ENCODE assay signal across 22 mouse cellular contexts in the genomic region with DNA sequence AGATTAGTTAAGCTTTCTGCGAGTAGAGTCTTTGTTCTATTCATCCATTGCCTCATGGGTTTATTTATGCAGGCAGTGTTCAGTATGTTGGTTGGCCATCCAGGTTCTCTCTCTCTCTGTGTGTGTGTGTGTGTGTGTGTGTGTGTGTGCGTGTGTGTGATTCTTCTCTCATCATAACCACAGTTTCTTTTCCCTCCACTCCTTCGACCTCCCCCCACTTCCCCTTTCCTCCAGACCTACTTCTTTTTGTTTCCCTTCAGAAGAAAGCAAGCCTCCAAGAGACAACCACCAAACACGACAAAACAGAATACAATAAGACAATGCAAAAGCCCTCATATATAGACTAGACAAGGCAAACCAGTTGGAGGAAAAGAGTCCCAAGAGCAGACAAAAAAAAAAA. TPM values are rescaled to one million over a fixed set of nuclear protein-coding genes. Genes with fewer than 3 reads are reported as not detected.
A peak's percentile ranks its signal among the peaks of the same experiment; 100 is the strongest.
DNase-seq lines count a peak whose midpoint lies in the region; ATAC-seq lines count a peak whose summit lies in the region.
"Had no signal": no experiment of that assay in that cellular context is flagged by ENCODE, and none has a peak within 500 bp of the region (broad histone marks: within the 10 kb centered on the region; RNA-seq: fewer than 3 reads in every experiment).

No protein-coding gene starts in this region.

- H3K4me3 ChIP-seq in midbrain, embryonic 16.5 days (ENCODE audit: low read depth, low read length), result no peak overlapping the region
- H3K4me3 ChIP-seq: embryonic facial prominence, embryonic 10.5 days; forebrain, embryonic 13.5 days; heart, adult 2 months; midbrain, embryonic 13.5 days had no signal

- no peak overlapping the region for H3K9ac ChIP-seq in midbrain, embryonic 16.5 days (ENCODE audit: low read depth, low read length)
- H3K9ac ChIP-seq: forebrain, embryonic 13.5 days; midbrain, embryonic 13.5 days had no signal

- WGBS in midbrain, embryonic 16.5 days, result 81% methylated on average over 4 of the region's 4 CpGs

- no peak overlapping the region for H3K27ac ChIP-seq in midbrain, embryonic 16.5 days (ENCODE audit: low read length)
- H3K27ac ChIP-seq: embryonic facial prominence, embryonic 10.5 days; forebrain, embryonic 13.5 days; heart, adult 2 months; midbrain, embryonic 13.5 days had no signal

- no peak overlapping the region for H3K4me2 ChIP-seq in midbrain, embryonic 16.5 days (ENCODE audit: low read length)
- H3K4me2 ChIP-seq: forebrain, embryonic 13.5 days; midbrain, embryonic 13.5 days had no signal

- H3K9me3 ChIP-seq in midbrain, embryonic 16.5 days (replicated peaks; ENCODE audit: control insufficient read depth, low read length, poor library complexity, severe bottlenecking), result no peaks in the 10 kb centered on the region
- H3K9me3 ChIP-seq: embryonic facial prominence, embryonic 10.5 days; forebrain, embryonic 13.5 days; G1E; midbrain, embryonic 13.5 days had no signal

- H3K27me3 ChIP-seq in midbrain, embryonic 16.5 days (ENCODE audit: control insufficient read depth, insufficient read depth, low read depth, low read length), result no peaks in the 10 kb centered on the region
- H3K27me3 ChIP-seq: forebrain, embryonic 13.5 days; midbrain, embryonic 13.5 days had no signal

- no peaks in the 10 kb centered on the region for H3K36me3 ChIP-seq in midbrain, embryonic 16.5 days (ENCODE audit: control insufficient read depth, insufficient read depth, low read length)
- H3K36me3 ChIP-seq: embryonic facial prominence, embryonic 10.5 days; G1E; midbrain, embryonic 13.5 days had no signal

- H3K4me1 ChIP-seq in midbrain, embryonic 16.5 days (ENCODE audit: control insufficient read depth, insufficient read depth, low read length), result no peaks in the 10 kb centered on the region
- H3K4me1 ChIP-seq: embryonic facial prominence, embryonic 10.5 days; forebrain, embryonic 13.5 days; midbrain, embryonic 13.5 days had no signal

- DNase-seq in lung, postnatal 25 days (ENCODE audit: low spot score), result peak; percentile 16
- no peak for DNase-seq in lung, postnatal 14 days
- DNase-seq in B cell, adult 2 months, result peak; percentile 16 to 37
- peak; percentile 52 for DNase-seq in naive thymus-derived CD4-positive, alpha-beta T cell, adult 2 months (ENCODE audit: low read depth)
- DNase-seq in cerebellum, postnatal 10 days, result no peak
- DNase-seq: cerebellum, adult 2 months; gastrocnemius, postnatal 10 days; heart, adult 2 months; kidney, adult 8-10 months; kidney, postnatal 14 days; left cerebral cortex, postnatal 4 days; liver; retina, postnatal 1 day; thymus, postnatal 4 days had no signal

- peak; percentile 43 for ATAC-seq in common myeloid progenitor, adult 5-6 weeks (replicated peaks; ENCODE audit: low read depth, poor library complexity, severe bottlenecking)
- no peak for ATAC-seq in midbrain, embryonic 16.5 days
- ATAC-seq: forebrain, embryonic 13.5 days; midbrain, embryonic 13.5 days had no signal

RNA-seq across cellular contexts. Expression of a gene that starts 41.2 kb away (rescaled TPM):
- 0.58 and 0.87 TPM in 2 replicates for total RNA-seq in common myeloid progenitor, adult 5-6 weeks (2017)
- not detected in 2 replicates for polyA plus RNA-seq in midbrain, embryonic 16.5 days (2015; fragmentation: Nextera tagmentation; extraction: Ambion mirVana)
- polyA plus RNA-seq: embryonic facial prominence, embryonic 10.5 days; forebrain, embryonic 13.5 days; heart, embryonic 16.5 days; hindbrain, embryonic 11.5 days; midbrain, embryonic 13.5 days had no signal

RNA-seq across cellular contexts. Expression of a gene that starts 45.5 kb away (rescaled TPM):
- total RNA-seq in common myeloid progenitor, adult 5-6 weeks (2017), result 8.6 and 10.0 TPM in 2 replicates
- polyA plus RNA-seq in midbrain, embryonic 16.5 days (2015; fragmentation: Nextera tagmentation; extraction: Ambion mirVana), result 11.4 and 11.6 TPM in 2 replicates

Comparison
In these comparisons a context has a peak if more than half of its experiments do, and no peak if none do; other contexts are left out.
1. DNase-seq: peak in lung, postnatal 25 days (single experiment), B cell, adult 2 months (2 of 2) and naive thymus-derived CD4-positive, alpha-beta T cell, adult 2 months (single experiment); none in lung, postnatal 14 days (single experiment) and cerebellum, postnatal 10 days (0 of 2).